Mouse (Mus musculus) CH12.LX (cell line): ENCODE data around the gene Afdn.

ENCODE experiments used
- CTCF ChIP-seq, 2 experiments: IDR thresholded peaks in 1 of 2; conservative IDR thresholded peaks in 1 of 2; 2 replicates each; pipeline ENCODE4 v1.5.1; 2011 to 2012; ENCODE audit warnings: low read depth in 2 of 2, low read length in 2 of 2, improper control_type of control experiment in 1 of 2, inconsistent platforms in 1 of 2, mild to moderate bottlenecking in 1 of 2, moderate library complexity in 1 of 2
- EP300 ChIP-seq: IDR thresholded peaks from 2 replicates; pipeline ENCODE4 v1.6.1; 2011; ENCODE audit warnings: low read length, improper control_type of control experiment
- ETS1 ChIP-seq: conservative IDR thresholded peaks from 2 replicates; pipeline ENCODE4 v1.6.1; 2012; ENCODE audit warnings: low read depth, mild to moderate bottlenecking, inconsistent platforms, low read length, improper control_type of control experiment, moderate library complexity
- MAX ChIP-seq: IDR thresholded peaks from 2 replicates; pipeline ENCODE4 v1.6.1; 2011; ENCODE audit warnings: low read length, improper control_type of control experiment
- POLR2A ChIP-seq: IDR thresholded peaks from 2 replicates; pipeline ENCODE4 v1.6.1; 2011; ENCODE audit warnings: low read depth, mild to moderate bottlenecking, improper control_type of control experiment, low read length
- RCOR1 ChIP-seq: conservative IDR thresholded peaks from 2 replicates; pipeline ENCODE4 v1.6.1; 2012; ENCODE audit warnings: low read depth, mild to moderate bottlenecking, inconsistent platforms, low read length, improper control_type of control experiment
- USF2 ChIP-seq: conservative IDR thresholded peaks from 2 replicates; pipeline ENCODE4 v1.6.1; 2011; ENCODE audit warnings: low read depth, low read length, improper control_type of control experiment
- ZNF384 ChIP-seq: IDR thresholded peaks from 2 replicates; pipeline ENCODE4 v1.6.1; 2012; ENCODE audit warnings: low read depth, low read length, improper control_type of control experiment, inconsistent platforms

GRCm38 (mm10) chr17:13733971-13734370 is 26.4 kb upstream of the Afdn start:
- TF ChIP-seq POLR2A (no peak), RCOR1 (no peak), EP300 (no peak), ZNF384 (no peak), CTCF (conservative IDR thresholded peaks at IDR 0.05 in 1 of 2, IDR thresholded peaks at IDR 0.05 in 1 of 2; ENCODE audit: low read depth in 2 of 2, low read length in 2 of 2) (no peak), MAX (no peak), ETS1 (no peak), USF2 (no peak)
